8 mouse cellular contexts compared by ENCODE assay signal in the genomic region with DNA sequence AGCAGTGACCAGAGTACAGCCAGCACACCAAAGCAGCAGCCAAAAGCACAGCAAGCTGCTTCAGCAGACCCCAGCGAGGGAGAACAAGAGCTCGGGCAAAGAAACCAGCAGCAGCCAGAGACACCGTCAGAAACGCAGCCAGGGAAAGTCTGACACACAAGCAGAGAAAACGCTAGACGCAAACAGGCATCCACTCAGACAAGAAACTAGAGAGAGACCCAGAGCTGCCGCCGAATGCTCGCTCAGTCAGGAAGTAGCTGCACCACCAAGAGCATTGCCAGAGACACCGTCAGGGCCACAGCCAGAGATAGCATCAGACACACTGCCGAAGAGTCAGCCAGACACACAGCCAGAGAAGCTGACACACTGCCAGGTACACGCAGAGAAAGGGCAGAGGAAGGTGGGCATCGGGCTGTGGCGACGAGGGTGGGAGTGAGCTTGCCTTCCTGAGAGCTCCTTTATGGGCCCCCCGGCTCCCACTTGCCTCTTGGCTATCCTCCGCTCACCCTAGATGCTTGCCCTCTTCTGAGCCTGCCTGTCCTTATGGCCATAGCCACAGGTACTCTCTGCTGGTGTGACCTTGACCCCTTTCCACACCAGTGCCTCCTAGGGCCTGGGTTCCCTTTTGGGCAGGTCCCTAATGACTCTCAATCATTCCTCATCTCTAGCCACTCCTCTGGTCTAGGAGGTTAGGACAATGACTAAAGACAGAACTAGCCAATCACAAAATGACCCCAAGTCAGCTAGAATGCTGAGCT. TPM values are rescaled to one million over a fixed set of nuclear protein-coding genes. Genes with fewer than 3 reads are reported as not detected.
DNase-seq lines count a peak whose midpoint lies in the region; ATAC-seq and TF ChIP-seq lines count a peak whose summit lies in the region.
"Had no signal": no experiment of that assay in that cellular context is flagged by ENCODE, and none has a peak within 500 bp of the region (broad histone marks: within the 10 kb centered on the region; RNA-seq: fewer than 3 reads in every experiment).

No protein-coding gene starts in this region.

- H3K36me3 ChIP-seq in forebrain, embryonic 10.5 days (replicated peaks), result peaks cover 80% of the 10 kb centered on the region
- H3K36me3 ChIP-seq in midbrain, embryonic 15.5 days (replicated peaks), result no peaks in the 10 kb centered on the region

- ATAC-seq in midbrain, embryonic 15.5 days (replicated peaks), result no peak

- intact Hi-C loops in gastrocnemius, postnatal 14 days (cut with DNase I; ENCODE audit: low total_unique reads), result no loop called here
- intact Hi-C loops in left cerebral cortex, postnatal 25 days (cut with DNase I), result no loop called here

- H3K4me1 ChIP-seq in forebrain, embryonic 10.5 days, result peaks cover 99% of the 10 kb centered on the region
- H3K4me1 ChIP-seq in midbrain, embryonic 15.5 days, result peaks cover 70% of the 10 kb centered on the region

- peak overlapping the region; percentile 32; the same call in 1 of the 2 replicates for H3K27ac ChIP-seq in layer of hippocampus, adult 2 months
- H3K27ac ChIP-seq in forebrain, embryonic 10.5 days, result peak overlapping the region; percentile 77
- H3K27ac ChIP-seq in midbrain, embryonic 15.5 days, result peak overlapping the region; percentile 39

- no peaks in the 10 kb centered on the region for H3K9me3 ChIP-seq in forebrain, embryonic 10.5 days
- H3K9me3 ChIP-seq in midbrain, embryonic 15.5 days, result no peaks in the 10 kb centered on the region

- peak overlapping the region; percentile 5; the same call in 1 of the 2 replicates for H3K9ac ChIP-seq in midbrain, embryonic 15.5 days

- H3K4me2 ChIP-seq in midbrain, embryonic 15.5 days, result no peak overlapping the region

- no peak for DNase-seq in layer of hippocampus, adult 2 months (ENCODE audit: low spot score in 2 of 2)
- DNase-seq in layer of hippocampus, adult 9-10 months (ENCODE audit: low spot score), result no peak
- peak; percentile 75 for DNase-seq in cerebellum, adult 11-12 months
- DNase-seq in forebrain, embryonic 10.5 days (ENCODE audit: extremely low spot score, low spot score), result no peak
- no peak for DNase-seq in gastrocnemius, postnatal 14 days
- no peak for DNase-seq in left cerebral cortex, postnatal 25 days (ENCODE audit: low spot score in 2 of 2)
- DNase-seq: thymus, adult 18-20 months had no signal

- H3K27me3 ChIP-seq in forebrain, embryonic 10.5 days (ENCODE audit: poor library complexity, severe bottlenecking), result peaks cover 52% of the 10 kb centered on the region
- no peaks in the 10 kb centered on the region for H3K27me3 ChIP-seq in midbrain, embryonic 15.5 days (replicated peaks)

- 76% methylated on average over 17 of the region's 17 CpGs for WGBS in forebrain, embryonic 10.5 days
- WGBS in midbrain, embryonic 15.5 days, result 63% methylated on average over 17 of the region's 17 CpGs

- no peak for TF ChIP-seq CTCF in layer of hippocampus, adult 2 months (conservative IDR thresholded peaks at IDR 0.05)

- H3K4me3 ChIP-seq in layer of hippocampus, adult 2 months, result no peak overlapping the region
- H3K4me3 ChIP-seq in forebrain, embryonic 10.5 days, result no peak overlapping the region
- H3K4me3 ChIP-seq in midbrain, embryonic 15.5 days, result no peak overlapping the region

RNA-seq across cellular contexts. Expression of a gene that starts 20.5 kb away (rescaled TPM):
- 10 to 100 TPM; 96.5 to 98.8 TPM for total RNA-seq in layer of hippocampus, adult 2 months (2021)
- 19.4 and 21.9 TPM in 2 replicates for polyA plus RNA-seq in forebrain, embryonic 10.5 days (2016; fragmentation: Nextera tagmentation; extraction: Ambion mirVana)
- 28.1 and 32.2 TPM in 2 replicates for polyA plus RNA-seq in midbrain, embryonic 15.5 days (2015; fragmentation: Nextera tagmentation; extraction: Ambion mirVana)
- total RNA-seq in gastrocnemius, postnatal 14 days (2021), result 10 to 100 TPM; 15.3 to 38.0 TPM
- 100 to 1,000 TPM in 1 of 2 experiments, 10 to 100 TPM in 1; 98.9 to 109 TPM for total RNA-seq in left cerebral cortex, postnatal 25 days (2021)

RNA-seq across cellular contexts. Expression of a gene that starts 23.4 kb away (rescaled TPM):
- total RNA-seq in layer of hippocampus, adult 2 months (2021), result 10 to 100 TPM; 39.1 to 43.3 TPM
- polyA plus RNA-seq in forebrain, embryonic 10.5 days (2016; fragmentation: Nextera tagmentation; extraction: Ambion mirVana), result 82.0 and 90.0 TPM in 2 replicates
- polyA plus RNA-seq in midbrain, embryonic 15.5 days (2015; fragmentation: Nextera tagmentation; extraction: Ambion mirVana), result 37.5 and 40.3 TPM in 2 replicates
- total RNA-seq in gastrocnemius, postnatal 14 days (2021), result 10 to 100 TPM; 49.3 to 56.9 TPM
- total RNA-seq in left cerebral cortex, postnatal 25 days (2021), result 10 to 100 TPM; 35.8 to 43.8 TPM

RNA-seq across cellular contexts. Expression of a gene that starts 36.3 kb away (rescaled TPM):
- total RNA-seq in layer of hippocampus, adult 2 months (2021), result 10 to 100 TPM; 59.7 to 62.0 TPM
- 19.7 and 21.3 TPM in 2 replicates for polyA plus RNA-seq in forebrain, embryonic 10.5 days (2016; fragmentation: Nextera tagmentation; extraction: Ambion mirVana)
- polyA plus RNA-seq in midbrain, embryonic 15.5 days (2015; fragmentation: Nextera tagmentation; extraction: Ambion mirVana), result 121 and 122 TPM in 2 replicates
- total RNA-seq in gastrocnemius, postnatal 14 days (2021), result 1 to 10 TPM; 6.7 to 9.9 TPM
- total RNA-seq in left cerebral cortex, postnatal 25 days (2021), result 10 to 100 TPM; 54.4 to 63.0 TPM

RNA-seq across cellular contexts. Expression of a gene that starts 36.9 kb away (rescaled TPM):
- total RNA-seq in layer of hippocampus, adult 2 months (2021), result 10 to 100 TPM; 29.4 to 31.0 TPM
- 97.3 and 98.1 TPM in 2 replicates for polyA plus RNA-seq in forebrain, embryonic 10.5 days (2016; fragmentation: Nextera tagmentation; extraction: Ambion mirVana)
- 59.1 and 64.6 TPM in 2 replicates for polyA plus RNA-seq in midbrain, embryonic 15.5 days (2015; fragmentation: Nextera tagmentation; extraction: Ambion mirVana)
- 10 to 100 TPM; 40.3 to 49.9 TPM for total RNA-seq in gastrocnemius, postnatal 14 days (2021)
- total RNA-seq in left cerebral cortex, postnatal 25 days (2021), result 10 to 100 TPM; 26.8 to 31.3 TPM

RNA-seq across cellular contexts. Expression of a gene that starts 46.5 kb away (rescaled TPM):
- 100 to 1,000 TPM; 136 to 153 TPM for total RNA-seq in layer of hippocampus, adult 2 months (2021)
- 141 and 142 TPM in 2 replicates for polyA plus RNA-seq in forebrain, embryonic 10.5 days (2016; fragmentation: Nextera tagmentation; extraction: Ambion mirVana)
- polyA plus RNA-seq in midbrain, embryonic 15.5 days (2015; fragmentation: Nextera tagmentation; extraction: Ambion mirVana), result 295 and 308 TPM in 2 replicates
- total RNA-seq in gastrocnemius, postnatal 14 days (2021), result 10 to 100 TPM; 39.6 to 44.8 TPM
- total RNA-seq in left cerebral cortex, postnatal 25 days (2021), result 100 to 1,000 TPM; 174 to 191 TPM

Comparison
In these comparisons a context has a peak if more than half of its experiments do, and no peak if none do; other contexts are left out.
1. RNA of a gene that starts 36.3 kb away (total RNA-seq): 54.4 to 63.0 TPM in left cerebral cortex, postnatal 25 days and 59.7 to 62.0 TPM in layer of hippocampus, adult 2 months; 6.7 to 9.9 TPM in gastrocnemius, postnatal 14 days; every median in the first group is over 4 times any median in the second.
2. Peak in every context shown above with its lines, with median percentiles within 50 percentile points of each other: H3K27ac ChIP-seq.